Mouse (Mus musculus) urinary bladder, adult 2 months (tissue): ENCODE results near the gene D230025D16Rik. TPM values are rescaled to one million over a fixed set of nuclear protein-coding genes. Genes with fewer than 3 reads are reported as not detected.
"Not testable (repeated sequence)": the region's sequence is repeated elsewhere in the genome, so short reads cannot be mapped to it uniquely, and the experiment has no call there.

Experiments
- DNase-seq: peaks from one replicate; pipeline ENCODE4 v3.0.0; 2022; ENCODE audit warnings: low spot score
- polyA plus RNA-seq: library from polyadenylated mRNA; depleted of rRNA; stranded (reverse); fragments of >200 nt; gene quantifications from 2 replicates; pipeline ENCODE4 v1.2.3, GENCODE M21; 2012

Gene D230025D16Rik
- polyA plus RNA-seq, 1 experiment = 28.5 TPM

- no peak for DNase-seq
These were observed 43.6 kb downstream of the D230025D16Rik start for GRCm38 (mm10) chr8:105268342-105269074.

- DNase-seq = no peak
These were observed 44.1 kb downstream of the D230025D16Rik start for GRCm38 (mm10) chr8:105269075-105269458.

- DNase-seq = no peak
These were observed 44.6 kb downstream of the D230025D16Rik start, which contains the start of gene Hsf4 for GRCm38 (mm10) chr8:105269461-105269947. TSS of gene Hsf4 (plus strand) at chr8:105269801.

DNA sequence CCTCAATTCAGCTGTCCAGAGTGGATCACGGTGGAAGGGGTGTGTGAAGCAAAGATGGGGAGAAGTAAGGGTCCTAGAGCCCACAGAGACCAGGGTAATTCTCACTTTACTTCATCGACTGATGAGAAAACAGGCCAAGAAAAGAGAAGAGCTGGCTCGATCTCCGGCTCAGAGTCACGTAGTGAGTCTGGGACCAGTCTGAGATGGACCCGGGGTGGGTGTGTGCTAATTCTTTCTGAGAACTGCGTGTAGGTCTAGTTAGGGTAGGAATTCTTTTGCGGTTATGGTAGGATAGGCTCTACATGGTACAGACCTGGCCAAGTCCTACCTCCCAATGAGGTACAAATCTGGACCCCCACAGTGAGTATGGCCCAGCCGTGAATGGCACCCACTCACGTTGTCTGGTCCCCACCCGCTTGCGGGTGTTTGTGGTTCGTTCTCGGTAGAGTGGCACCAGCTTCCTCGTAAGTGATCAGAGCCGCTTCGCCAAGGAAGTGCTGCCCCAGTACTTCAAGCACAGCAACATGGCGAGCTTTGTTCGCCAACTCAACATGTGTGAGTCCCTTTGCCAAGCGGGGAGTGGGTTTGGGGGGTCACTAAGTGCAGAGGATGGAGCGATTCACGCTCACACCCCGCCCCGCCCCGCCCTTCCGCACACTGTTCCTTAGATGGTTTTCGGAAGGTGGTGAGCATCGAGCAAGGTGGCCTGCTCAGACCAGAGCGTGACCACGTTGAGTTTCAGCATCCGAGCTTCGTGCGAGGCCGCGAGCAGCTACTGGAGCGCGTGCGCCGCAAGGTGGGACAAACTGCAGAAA is 45.4 kb downstream of the D230025D16Rik start:
- DNase-seq = no peak

DNA sequence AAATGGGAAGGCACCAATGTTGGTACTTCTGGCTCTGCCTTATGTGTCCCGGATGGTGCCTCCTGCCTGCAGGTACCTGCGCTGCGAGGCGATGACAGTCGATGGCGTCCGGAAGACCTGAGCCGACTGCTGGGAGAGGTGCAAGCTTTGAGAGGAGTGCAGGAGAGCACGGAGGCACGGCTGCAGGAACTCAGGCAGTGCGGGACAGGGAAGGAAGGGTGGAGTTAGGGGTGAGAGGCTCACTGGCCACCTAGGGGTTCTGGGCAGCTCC is 45.9 kb downstream of the D230025D16Rik start:
- DNase-seq = no peak

DNA sequence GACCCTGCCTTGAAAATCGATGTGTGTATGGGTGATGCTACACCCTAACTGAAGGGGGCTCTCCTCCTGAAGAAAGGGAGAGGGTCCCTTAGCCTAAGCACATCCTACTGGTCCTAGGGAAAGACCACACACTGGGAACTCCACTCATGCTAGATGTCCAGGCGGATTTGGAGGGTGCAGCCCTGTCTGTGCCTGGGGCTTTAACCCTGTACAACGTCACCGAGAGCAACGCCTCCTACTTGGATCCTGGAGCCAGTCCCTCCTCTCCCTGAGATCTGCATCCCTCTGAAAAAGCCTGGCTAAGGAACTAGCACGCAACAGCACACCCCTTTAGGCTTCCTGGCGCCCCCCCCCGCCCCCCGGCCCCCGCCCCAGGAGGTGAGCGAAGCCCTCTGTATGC is 50.4 kb downstream of the D230025D16Rik start:
- DNase-seq = no peak

DNA sequence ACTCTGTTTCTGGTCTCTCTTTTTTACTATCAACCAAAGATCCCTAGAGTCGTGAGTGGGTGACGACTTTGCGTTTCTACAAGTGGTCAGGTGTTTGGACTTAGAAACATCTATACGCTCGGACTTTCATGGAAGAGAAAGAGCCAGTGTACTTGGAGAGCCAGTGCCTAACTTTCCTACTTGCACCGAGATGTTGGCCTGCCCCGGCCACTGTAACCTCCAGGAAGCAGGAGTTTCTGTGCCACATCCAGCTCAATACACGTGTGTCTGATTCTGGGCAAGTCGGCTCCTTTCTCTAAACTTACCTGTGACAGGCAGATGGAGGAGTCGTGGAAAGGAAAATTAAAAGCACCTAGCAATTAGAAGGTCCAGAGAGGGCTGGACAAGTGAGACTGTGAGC is 50.9 kb downstream of the D230025D16Rik start, which contains the start of gene Nol3:
Gene Nol3 (plus strand): TSS at position 301 of the 400 bp plus-strand sequence.
- DNase-seq = no peak

GRCm38 (mm10) chr8:105276292-105277120 is 51.6 kb downstream of the D230025D16Rik start:
- DNase-seq = no peak

DNA sequence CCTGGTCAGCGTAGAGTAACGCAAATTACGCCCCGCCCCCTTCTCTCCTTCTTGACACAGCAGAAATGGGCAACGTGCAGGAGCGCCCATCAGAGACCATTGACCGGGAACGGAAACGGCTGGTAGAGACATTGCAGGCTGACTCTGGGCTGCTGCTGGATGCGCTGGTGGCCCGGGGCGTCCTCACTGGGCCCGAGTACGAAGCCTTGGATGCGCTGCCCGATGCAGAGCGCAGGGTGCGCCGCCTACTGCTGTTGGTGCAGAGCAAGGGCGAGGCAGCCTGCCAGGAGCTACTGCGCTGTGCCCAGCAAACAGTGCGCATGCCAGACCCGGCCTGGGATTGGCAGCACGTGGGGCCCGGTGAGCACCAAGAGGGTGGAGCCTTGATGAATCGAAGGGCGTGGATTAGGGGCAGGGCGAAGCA is 54.0 kb downstream of the D230025D16Rik start:
- DNase-seq = peak; percentile 74

- DNase-seq = no peak
These were observed 55.6 kb downstream of the D230025D16Rik start for GRCm38 (mm10) chr8:105280567-105280966.

DNA sequence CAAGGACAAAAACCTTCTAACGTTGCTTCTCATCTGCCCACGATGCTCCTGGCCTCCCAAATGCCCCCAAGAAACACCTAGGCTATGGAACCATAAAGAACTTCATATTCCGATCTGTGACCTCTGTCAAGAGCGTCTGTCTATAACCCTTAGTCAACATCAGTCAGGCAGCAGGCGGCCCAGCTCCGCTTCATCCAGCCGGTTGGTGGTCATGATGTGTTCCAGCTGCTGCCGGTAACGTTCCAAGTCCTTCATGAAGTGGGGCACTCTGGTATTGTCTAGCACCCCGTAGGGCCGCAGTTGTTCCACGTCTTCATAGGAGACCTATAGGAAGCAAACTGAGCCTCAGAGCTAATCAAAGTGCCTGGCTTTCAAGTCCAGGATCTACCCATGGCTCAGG is 56.9 kb downstream of the D230025D16Rik start:
- no peak for DNase-seq

DNA sequence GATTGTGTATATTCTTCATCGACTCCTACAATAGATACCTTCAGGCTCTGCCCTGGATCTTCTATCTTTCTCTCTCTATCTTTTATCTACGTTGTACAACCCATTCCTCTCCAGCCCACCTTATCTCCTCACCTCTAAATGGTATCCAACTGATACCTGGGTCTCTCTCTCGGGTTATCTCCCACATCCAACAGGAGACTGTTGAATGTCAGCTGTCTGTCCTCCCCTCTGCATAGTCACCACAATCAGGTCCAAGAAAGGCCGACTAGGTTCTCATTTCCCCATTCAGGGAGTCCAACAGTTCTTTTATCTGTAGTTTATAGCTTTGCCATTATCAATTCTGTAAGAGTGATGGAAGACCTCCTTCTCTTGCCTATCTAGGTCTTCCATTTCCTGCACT is 57.3 kb downstream of the D230025D16Rik start:
- no peak for DNase-seq

DNA sequence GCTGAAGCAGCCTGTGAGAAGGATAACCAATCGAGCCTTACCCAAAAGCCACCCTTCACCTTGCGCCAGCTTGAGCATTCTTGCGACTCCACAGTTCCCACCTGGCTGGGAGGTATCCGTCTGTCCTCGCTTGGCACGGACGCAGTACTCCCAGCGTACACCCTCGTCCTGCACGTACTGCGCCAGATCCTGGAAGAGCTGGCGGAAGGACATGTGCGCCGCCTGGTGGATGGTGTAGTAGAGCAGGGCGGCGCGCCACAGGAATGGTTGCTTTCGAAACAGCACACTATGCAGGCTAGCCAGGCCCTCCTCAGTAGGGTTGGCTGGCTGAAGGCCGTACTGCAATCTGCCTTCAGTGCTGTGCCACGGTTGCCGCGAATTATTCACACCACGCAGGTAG is 58.1 kb downstream of the D230025D16Rik start:
- DNase-seq = no peak

- DNase-seq = no peak
These were observed 60.6 kb downstream of the D230025D16Rik start for GRCm38 (mm10) chr8:105285514-105285913.

- DNase-seq = no peak
These were observed 62.0 kb downstream of the D230025D16Rik start for GRCm38 (mm10) chr8:105286907-105287306.

- DNase-seq = no peak
These were observed 63.3 kb downstream of the D230025D16Rik start for GRCm38 (mm10) chr8:105288231-105288630.

- DNase-seq = peak; percentile 79
These were observed 64.2 kb downstream of the D230025D16Rik start for GRCm38 (mm10) chr8:105288958-105289732.

DNA sequence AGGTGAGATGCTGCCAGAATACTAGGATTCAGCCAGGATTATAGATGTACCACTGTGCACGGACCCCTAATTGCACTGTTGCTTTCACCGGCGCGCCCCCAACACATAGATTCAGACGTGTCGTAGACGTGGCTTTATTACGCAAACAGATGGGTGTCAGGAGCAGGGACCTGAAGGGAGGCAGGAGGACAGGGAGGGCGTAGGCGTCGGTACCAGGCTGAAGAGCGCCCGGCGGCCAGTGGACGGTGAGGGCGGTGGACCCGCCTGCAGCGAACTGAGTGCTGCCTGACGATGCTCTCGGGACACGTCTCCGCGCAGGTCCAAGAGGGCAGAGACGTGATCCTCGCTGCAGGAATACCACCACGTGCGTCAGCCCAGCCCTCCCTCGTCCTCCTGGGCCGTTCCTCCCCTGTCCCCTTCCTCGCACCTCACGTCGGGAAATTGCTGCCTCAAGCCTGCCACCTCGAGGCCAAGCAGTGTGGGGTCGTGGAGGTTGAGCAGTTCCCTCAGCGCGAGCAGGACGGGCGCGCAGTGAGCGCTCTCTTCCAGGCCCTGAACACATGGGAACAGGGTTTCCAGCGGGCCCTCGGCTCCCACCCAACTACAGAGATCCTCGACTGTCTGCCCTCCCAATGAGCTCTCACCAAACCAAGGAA is 65.0 kb downstream of the D230025D16Rik start, which contains the start of gene 4931428F04Rik:
Gene 4931428F04Rik (minus strand): TSS at position 60 of the 656 bp plus-strand sequence.
- DNase-seq = no peak

DNA sequence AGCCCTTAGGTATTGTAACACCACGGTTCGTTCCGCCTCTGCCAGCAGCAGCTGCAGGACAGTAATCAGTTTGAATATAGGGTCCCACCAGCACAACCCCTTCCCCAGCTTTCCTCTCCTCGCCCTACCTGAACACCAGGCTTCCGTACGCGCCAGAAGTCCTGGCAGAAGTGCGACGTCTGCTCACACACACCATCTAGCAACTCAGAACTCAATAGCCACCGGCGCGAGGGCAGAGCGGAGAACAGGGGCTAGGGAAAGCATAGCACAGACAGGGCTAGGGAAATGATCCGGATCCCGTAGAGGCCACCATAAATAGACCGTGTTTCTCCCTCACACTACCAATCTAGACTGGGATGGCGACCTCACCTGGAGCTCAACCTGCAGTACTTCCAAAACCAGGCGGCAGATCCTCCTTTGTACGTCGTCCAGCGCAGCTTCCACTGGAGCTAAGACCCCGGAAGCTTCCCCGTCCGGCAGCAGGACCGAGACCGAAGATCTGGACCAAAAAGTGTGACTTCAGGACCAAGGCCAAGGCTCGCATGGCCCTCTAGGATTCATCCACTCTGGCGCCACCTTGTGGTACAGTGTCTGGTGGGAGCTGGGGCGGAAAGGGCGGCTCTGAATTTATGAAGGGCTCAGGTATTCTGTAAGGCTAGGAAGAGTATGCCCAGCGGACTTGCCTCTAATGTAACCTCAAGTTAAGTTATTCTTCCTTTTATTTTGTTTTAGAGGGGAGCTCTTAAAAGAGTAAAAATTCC is 65.8 kb downstream of the D230025D16Rik start:
- DNase-seq = peak; percentile 72

DNA sequence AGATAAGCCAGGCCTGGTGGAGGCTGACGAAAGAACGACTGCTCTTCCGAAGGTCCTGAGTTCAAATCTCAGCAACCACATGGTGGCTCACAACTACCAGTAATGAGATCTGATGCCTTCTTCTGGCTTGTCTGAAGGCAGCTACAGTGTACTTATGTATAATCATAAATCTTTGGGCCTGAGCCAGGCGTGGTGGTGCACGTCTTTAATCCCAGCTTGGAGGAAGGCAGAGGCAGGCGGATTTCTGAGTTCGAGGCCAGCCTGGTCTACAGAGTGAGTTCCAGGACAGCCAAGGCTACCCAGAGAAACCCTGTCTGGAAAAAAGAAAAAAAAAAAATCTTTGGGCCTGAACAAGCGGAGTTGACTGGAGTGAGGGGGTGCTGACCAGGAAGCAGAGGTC is 66.4 kb downstream of the D230025D16Rik start:
- not testable (repeated sequence) for DNase-seq
